23 mouse cellular contexts compared by ENCODE assay signal in the genomic region with DNA sequence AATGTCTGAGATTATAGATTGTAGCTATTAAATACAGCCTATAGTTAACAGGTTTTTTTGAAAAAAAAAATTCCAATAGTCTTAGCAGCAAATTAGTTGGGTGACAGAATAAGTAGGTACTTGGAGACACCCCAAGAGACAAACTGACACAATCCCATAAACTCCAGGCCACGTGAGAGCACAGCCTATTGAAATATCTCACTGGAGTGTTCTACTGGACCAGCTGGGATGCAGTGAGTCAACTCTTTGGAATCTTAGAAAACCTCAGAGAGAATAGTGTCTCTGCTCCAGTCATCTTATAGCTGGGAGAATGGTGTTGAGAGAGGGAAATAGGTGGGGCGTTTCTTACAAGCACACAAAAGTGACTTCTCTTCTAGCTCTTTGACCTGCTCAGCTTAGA.
DNase-seq lines count a peak whose midpoint lies in the region; TF ChIP-seq lines count a peak whose summit lies in the region.
"Had no signal": no experiment of that assay in that cellular context is flagged by ENCODE, and none has a peak within 500 bp of the region (broad histone marks: within the 10 kb centered on the region; RNA-seq: fewer than 3 reads in every experiment).

No protein-coding gene starts in this region.

- H3K27ac ChIP-seq in kidney, adult 2 months (ENCODE audit: insufficient read depth, low read depth, low read length), result peak overlapping the region; percentile 16; the same call in 1 of the 2 replicates
- H3K27ac ChIP-seq: forebrain, embryonic 13.5 days; hindbrain, postnatal 0 days; liver, embryonic 13.5 days had no signal

- H3K4me2 ChIP-seq in myocyte (ENCODE audit: low read depth), result peak overlapping the region; percentile 16
- H3K4me2 ChIP-seq: forebrain, embryonic 13.5 days; liver, embryonic 13.5 days; lung, embryonic 14.5 days; midbrain, embryonic 11.5 days had no signal

- no peak for TF ChIP-seq POLR2A in kidney, adult 2 months (IDR thresholded peaks at IDR 0.05; ENCODE audit: low read depth, low read length)
- TF ChIP-seq POLR2A in myocyte (IDR thresholded peaks at IDR 0.05; ENCODE audit: insufficient read length, low read depth), result no peak

- no peak for DNase-seq in kidney, adult 2 months
- DNase-seq in kidney, postnatal 10 days, result no peak
- peak; percentile 56 for DNase-seq in 3134 (ENCODE audit: extremely low read depth, insufficient read length, low spot score)
- DNase-seq in Muller cell, postnatal 12 days (ENCODE audit: inconsistent ontology term), result peak; percentile 86
- no peak for DNase-seq in testis, postnatal 14 days (ENCODE audit: low spot score)
- no peak for DNase-seq in right cerebral cortex, adult 18-20 months
- DNase-seq: adrenal gland, postnatal 14 days; cerebellum, adult 11 months; cerebellum, adult 9-10 months; cerebellum, postnatal 36 days; gastrocnemius, postnatal 10 days; left cerebral cortex, postnatal 4 days; liver, embryonic 13.5 days; lung, embryonic 14.5 days; retina, postnatal 1 day; right cerebral cortex, postnatal 25 days; spleen, adult 18-20 months; thymus, adult 18-20 months; thymus, postnatal 25 days had no signal

- peaks cover 13% of the 10 kb centered on the region for H3K4me1 ChIP-seq in kidney, adult 2 months (ENCODE audit: control insufficient read depth, insufficient read depth, low read length)
- H3K4me1 ChIP-seq: forebrain, embryonic 13.5 days had no signal

- H3K79me2 ChIP-seq in myocyte (ENCODE audit: control insufficient read depth, insufficient read depth), result no peaks in the 10 kb centered on the region

- no peak overlapping the region for H3ac ChIP-seq in myocyte (ENCODE audit: control insufficient read depth, insufficient read length)

- H3K4me3 ChIP-seq in kidney, adult 2 months (ENCODE audit: insufficient read depth, low read depth, low read length), result no peak overlapping the region
- no peak overlapping the region for H3K4me3 ChIP-seq in myocyte
- H3K4me3 ChIP-seq: forebrain, embryonic 13.5 days; liver, embryonic 13.5 days had no signal

- WGBS in kidney, adult 2 months, result 81% methylated on average over 2 of the region's 2 CpGs

- H3K36me3 ChIP-seq in kidney, adult 2 months (ENCODE audit: control insufficient read depth, insufficient read depth, low read length), result no peaks in the 10 kb centered on the region
- no peaks in the 10 kb centered on the region for H3K36me3 ChIP-seq in myocyte (ENCODE audit: control insufficient read depth, insufficient read depth)
- H3K36me3 ChIP-seq: liver, embryonic 13.5 days had no signal

- TF ChIP-seq CTCF in kidney, adult 2 months (conservative IDR thresholded peaks at IDR 0.05; ENCODE audit: insufficient read depth, insufficient read length, low read depth, low read length), result no peak

- no peaks in the 10 kb centered on the region for H3K27me3 ChIP-seq in kidney, adult 2 months (replicated peaks; ENCODE audit: control insufficient read depth, insufficient read depth, low read length)
- H3K27me3 ChIP-seq in myocyte (ENCODE audit: control insufficient read depth, insufficient read depth, insufficient read length), result no peaks in the 10 kb centered on the region
- H3K27me3 ChIP-seq: forebrain, embryonic 13.5 days; liver, embryonic 13.5 days had no signal

TF ChIP-seq in myocyte, 11 proteins besides CTCF, POLR2A, EP300 and RAD21:
- TF ChIP-seq TCF12 (IDR thresholded peaks at IDR 0.05; ENCODE audit: insufficient read depth, poor library complexity, severe bottlenecking) (no peak), REST (IDR thresholded peaks at IDR 0.05; ENCODE audit: insufficient read depth, insufficient read length) (no peak), POLR2AphosphoS2 (IDR thresholded peaks at IDR 0.05; ENCODE audit: insufficient read length, low read depth) (no peak), CEBPB (IDR thresholded peaks at IDR 0.05; ENCODE audit: insufficient read depth, poor library complexity, severe bottlenecking) (peak; percentile 33; the same call in 1 of the 2 replicates), SRF (IDR thresholded peaks at IDR 0.05; ENCODE audit: control insufficient read depth, insufficient read length, low read depth) (no peak), MAX (IDR thresholded peaks at IDR 0.05; ENCODE audit: low read depth) (no peak), MYOD1 (IDR thresholded peaks at IDR 0.05; ENCODE audit: control insufficient read depth in 1 of 3, insufficient read length in 2 of 3, low read depth in 2 of 3) (peak in 2 of 3 experiments; percentile 34 to 35), USF1 (IDR thresholded peaks at IDR 0.05; ENCODE audit: low read depth) (peak; percentile 89), E2F4 (IDR thresholded peaks at IDR 0.05; ENCODE audit: insufficient read depth) (no peak), MYOG (IDR thresholded peaks at IDR 0.05; ENCODE audit: control insufficient read depth in 1 of 3, insufficient read depth in 1 of 3, insufficient read length in 2 of 3, low read depth in 2 of 3) (peak in 1 of 3 experiments; percentile 7)

Comparison
In these comparisons a context has a peak if more than half of its experiments do, and no peak if none do; other contexts are left out.
1. DNase-seq: peak in 3134 (single experiment) and Muller cell, postnatal 12 days (single experiment); none in kidney, adult 2 months (single experiment), kidney, postnatal 10 days (single experiment), testis, postnatal 14 days (single experiment) and right cerebral cortex, adult 18-20 months (single experiment).